Mouse (Mus musculus) gastrocnemius, postnatal 14 days (tissue): ENCODE data around the gene Samd3. TPM values are rescaled to one million over a fixed set of nuclear protein-coding genes. Genes with fewer than 3 reads are reported as not detected.

ENCODE experiments used
- DNase-seq: peaks from one replicate; pipeline ENCODE4 v3.0.0; 2021; ENCODE audit warnings: mixed read lengths
- intact Hi-C: fragments of 180-260 bp; cut with DNase I; formaldehyde crosslinking; loops from one replicate; pipeline ENCODE4 v1.15.1; 2025; ENCODE audit warnings: low total_unique reads
- long read RNA-seq, 2 experiments: library from polyadenylated mRNA; stranded (forward); transcript quantifications; one replicate each; pipeline ENCODE4 v2.0.0; 2021
- total RNA-seq, 2 experiments: library from RNA; stranded (reverse); gene quantifications; 2 replicates each; pipeline ENCODE4 v1.2.3; 2021

The Samd3 gene
- total RNA-seq: not detected
- long read RNA-seq, experiment 1: 0 reads
- long read RNA-seq, experiment 2: 0 reads

DNA sequence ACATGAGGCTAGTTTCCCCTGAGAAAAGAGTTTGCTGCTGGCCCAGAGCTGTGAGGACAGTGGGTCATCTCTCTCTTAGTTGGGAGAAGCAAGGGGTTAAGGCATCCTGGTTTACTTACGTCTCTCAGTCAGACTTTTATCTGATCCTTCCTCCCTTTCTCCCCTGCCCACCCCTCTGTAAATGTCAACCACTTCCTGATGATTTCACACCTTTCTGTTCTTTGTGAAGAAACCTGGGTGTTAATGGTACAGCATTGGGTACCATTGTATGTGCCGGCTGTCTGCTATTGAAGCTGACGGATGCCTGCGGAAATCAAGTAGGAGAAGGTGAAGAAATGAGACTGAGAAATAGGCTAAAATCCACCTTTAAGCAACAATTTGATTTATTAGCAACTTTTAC, at the start of gene Samd3:
TSS of gene Samd3 (plus strand) at position 220 of the 400 bp plus-strand sequence.
- intact Hi-C loops: no loop called here
- DNase-seq: no peak

DNA sequence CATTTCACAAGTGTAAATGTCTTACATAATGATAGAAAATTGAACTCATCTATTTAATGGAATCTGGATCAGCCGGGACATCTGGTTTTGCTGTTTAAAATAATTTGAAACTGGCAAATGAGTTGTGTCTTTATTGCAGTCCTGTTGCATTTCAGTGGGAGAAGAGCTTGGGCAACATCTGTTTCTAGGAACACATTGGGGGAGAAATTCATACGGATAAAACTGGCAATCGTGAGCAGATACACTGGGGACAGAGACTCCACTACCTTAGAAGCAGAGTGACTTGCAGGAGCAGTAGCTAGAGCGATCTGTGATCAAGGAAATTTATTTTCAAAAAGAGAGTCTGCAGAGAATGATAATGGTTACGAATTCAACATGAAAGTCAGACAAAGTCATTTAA, 44.2 kb upstream of the Samd3 start:
- intact Hi-C loops: no loop called here
- no peak for DNase-seq

DNA sequence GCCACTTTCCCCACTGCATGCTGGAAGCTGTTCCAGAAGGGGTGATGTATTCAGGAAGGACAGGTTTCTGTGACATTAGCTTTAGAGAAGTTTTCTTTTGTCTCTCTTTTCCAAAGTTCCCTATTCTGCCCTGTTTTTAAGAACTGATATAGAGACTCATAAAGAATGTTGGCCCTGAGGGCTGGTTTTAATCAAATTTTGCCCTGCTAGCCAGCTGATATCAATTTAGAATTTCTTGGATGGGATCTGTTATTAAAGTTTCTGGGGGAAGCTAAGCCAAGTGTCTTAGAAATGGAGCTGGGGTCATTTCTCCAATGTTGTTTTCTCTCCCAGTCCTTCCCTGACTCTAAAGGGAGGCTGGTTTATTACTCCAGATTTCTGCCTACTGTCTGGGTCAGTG, 38.7 kb upstream of the Samd3 start:
- intact Hi-C loops: no loop called here
- DNase-seq: no peak

DNA sequence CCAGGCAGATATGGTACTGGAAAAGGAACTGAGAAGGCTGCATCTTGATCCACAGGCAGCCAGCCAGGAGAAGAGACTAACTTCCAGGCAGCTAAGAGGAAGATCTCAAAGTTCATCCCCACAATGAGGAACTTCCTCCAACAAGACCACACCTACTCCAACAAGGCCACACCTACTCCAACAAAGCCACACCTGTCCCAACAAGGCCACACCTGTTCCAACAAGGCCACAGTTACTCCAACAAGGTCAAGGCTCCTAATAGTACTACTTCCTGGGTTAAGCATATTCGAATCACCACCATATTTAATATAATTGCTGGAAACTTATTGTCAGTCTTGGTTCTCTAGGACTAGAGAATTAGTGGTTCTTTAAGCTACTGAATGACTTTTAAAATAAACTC, 34.6 kb upstream of the Samd3 start:
- intact Hi-C loops: no loop called here
- no peak for DNase-seq

DNA sequence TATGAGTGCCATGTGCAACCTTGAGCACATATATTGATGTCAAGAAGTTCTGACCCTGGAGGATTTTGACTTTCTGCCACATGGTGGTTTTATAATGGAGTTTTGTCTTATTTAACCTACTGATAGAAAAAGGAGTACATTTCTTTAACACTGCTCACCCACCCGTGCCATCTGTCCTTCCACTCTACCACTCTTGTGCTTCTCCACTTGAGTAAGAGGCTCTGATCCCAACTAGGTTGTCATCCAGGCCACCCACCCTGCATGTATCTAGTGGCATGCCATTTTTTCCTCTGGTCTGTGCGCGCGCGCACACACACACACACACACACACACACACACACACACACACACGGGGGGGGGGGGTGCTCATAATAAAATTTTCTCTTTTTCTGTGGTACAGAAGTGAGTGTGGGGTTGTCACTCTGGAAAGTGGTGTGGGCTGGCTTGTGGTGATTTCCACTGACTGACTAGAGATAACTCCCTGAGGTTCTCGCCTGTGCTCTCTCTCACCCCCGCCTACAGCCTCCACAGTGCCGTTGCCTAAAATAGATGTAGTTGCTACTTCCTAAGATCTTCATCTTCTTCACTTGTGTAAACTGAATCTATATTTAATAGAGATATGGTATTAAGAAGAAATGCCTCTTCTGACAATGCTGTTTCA, 26.7 kb upstream of the Samd3 start:
- no peak for DNase-seq
- intact Hi-C loops: no loop called here

DNA sequence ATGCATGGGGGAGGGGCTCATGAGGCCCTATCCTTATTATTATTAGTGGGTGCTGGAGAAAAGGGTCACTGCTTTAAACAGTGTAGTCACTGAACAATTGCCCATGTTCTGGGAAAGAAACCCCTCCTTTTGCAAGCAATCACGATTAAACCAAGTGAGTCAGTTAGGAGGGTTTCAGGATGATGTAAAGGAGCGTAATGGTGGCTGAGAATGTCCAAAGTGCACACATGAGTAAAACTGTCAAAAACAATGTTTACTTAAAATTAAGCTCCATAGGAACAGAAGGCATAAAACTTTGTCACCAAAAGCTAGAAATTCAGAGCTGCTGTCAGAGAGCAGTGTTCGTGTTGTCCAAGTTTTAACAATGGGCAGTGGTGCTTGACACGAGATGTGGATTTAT, 8.8 kb upstream of the Samd3 start:
- intact Hi-C loops: no loop called here
- DNase-seq: no peak

DNA sequence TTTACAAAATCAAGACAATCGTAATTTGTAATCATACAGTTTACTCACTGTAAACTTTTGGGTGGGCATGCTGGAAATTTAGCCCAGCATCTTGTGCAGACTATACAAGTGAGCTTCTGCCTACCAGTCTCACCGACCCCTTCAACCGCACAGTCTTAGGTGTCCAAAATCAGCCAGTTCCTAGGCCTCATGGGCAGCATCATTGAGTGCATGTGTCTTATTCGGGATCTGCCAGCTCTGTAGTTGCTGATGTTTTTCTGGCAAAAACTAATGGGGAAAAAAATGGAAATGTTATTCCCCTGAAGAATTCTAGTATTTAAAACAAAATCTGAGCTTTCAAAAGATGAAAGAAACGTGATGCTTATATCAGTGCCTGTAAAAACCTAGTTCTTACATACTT, 3.3 kb upstream of the Samd3 start:
- DNase-seq: no peak
- intact Hi-C loops: no loop called here

DNA sequence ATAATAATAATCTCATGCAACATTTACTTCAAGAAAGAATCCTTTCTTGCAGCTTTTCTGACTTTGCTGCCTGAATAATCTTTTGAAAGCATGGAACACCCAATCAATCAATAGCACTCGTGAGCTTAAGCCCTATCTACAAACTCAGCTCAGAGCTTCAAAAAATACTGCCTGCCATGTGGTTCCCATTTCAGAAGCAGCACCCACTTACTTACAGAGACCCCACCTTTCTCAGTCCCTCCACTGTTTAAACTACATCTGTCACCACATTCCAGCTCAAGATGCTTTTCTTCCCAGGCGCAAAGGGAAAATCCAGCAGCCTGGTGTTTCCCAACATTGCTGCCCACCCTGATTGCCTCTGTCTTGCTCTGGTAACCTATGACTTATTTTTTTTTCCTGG, 2.8 kb upstream of the Samd3 start:
- intact Hi-C loops: no loop called here
- no peak for DNase-seq

DNA sequence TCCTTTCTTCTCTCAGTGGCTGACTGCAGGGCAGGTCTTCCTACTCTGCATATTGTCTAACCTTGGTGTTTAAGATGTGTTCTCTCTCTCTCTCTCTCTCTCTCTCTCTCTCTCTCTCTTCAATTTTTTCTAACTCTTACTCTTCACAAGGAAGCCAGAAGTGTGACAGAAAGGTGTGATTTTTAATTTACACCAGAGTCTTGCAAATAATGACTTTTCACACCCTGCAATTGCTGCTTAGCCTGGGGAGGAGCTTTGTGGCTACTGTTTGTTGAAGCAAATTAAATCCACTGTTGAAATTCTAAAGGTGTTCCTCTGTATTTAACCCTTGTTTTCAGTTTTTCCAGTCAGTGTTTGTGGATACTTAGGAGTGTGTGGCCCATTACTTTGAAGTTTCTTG, 1.3 kb upstream of the Samd3 start:
- no peak for DNase-seq
- intact Hi-C loops: no loop called here

DNA sequence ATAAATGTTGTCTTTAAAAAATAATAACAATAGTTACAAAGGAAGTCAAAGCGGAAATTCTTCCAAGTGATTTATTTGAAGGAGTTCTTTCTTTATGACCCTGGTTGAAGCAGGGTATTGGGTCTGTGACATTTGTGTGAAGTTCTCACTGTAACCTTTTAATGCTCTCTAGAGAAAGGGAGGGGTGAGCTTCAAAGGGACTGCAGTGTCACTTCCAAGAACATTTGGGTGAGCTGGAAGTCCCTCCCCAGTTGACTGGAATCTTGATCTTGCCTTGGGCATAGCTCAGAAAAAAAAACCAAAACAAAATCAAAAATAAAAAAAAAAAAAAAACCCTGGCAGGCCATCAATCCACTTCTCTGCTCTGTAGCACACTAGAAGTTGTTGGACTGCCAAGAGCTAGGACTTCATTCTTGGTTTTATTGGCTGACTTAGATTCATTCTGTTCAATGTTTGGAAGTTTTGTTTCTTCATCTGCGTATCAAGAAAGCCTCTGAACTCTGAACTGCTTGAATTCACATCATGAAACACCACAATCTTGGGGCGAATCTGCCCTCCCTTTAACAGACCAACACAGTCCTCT, 2.7 kb downstream of the Samd3 start:
- DNase-seq: no peak
- intact Hi-C loops: no loop called here

DNA sequence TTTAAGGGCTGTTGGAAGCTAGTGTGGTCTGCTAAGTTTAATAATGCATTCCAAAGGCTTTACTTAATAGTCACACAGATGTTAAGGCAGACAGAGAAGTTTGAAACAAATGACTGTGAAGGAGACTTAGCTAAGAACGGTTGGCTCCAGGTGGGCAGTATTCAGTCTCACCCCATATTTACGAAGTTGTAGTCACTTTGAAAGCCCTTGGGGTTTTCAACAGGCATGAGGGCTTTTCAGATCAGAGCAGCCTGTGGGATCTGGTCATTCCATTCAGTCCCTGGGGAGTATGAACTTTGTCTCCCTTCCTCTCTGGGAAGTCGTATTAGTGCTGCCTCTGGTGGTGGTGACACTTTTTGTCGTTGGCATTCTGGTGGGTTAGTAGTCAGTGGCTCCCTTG, 9.1 kb downstream of the Samd3 start:
- intact Hi-C loops: no loop called here

DNA sequence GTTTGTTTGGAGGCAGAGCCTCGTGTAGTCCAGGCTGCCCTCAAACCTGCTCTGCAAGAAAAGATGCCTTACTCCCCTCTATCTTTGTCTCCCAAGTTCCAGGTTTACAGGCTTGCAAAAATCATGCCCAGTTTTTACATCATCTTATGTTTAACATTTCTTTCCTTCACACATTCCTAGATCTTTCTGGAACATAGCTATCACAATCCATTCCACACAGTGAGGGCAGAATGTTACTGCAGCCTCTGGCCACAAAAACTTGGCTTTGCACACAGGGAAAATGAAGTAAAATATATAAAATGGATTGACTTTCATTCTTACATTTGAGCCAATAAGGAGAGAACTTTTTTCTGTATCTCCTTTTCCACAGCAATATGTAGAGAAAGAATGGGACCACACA, 9.6 kb downstream of the Samd3 start:
- no peak for DNase-seq
- intact Hi-C loops: no loop called here

More for the DNA sequence above, 9.1 kb downstream of the Samd3 start:
- no peak for DNase-seq

DNA sequence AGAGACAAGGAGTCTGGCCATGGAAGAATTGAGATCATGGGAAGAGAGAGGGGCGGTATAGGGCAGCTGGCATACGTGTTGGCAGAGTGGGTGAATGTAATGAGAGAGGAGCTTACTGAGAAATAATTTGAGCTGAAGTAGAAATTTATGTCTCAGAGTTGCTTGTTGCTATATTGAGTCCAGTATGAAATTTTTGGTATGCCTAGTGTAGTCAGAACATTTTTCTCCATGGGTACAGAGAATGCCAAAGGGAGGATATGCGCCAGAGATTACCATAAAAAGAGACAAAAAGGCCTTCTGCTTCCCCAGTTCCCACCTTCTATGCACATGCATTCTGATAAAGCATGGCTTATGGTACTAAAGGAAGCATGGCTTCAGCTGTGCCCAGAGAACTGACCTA, 13.7 kb downstream of the Samd3 start:
- no peak for DNase-seq
- intact Hi-C loops: no loop called here

DNA sequence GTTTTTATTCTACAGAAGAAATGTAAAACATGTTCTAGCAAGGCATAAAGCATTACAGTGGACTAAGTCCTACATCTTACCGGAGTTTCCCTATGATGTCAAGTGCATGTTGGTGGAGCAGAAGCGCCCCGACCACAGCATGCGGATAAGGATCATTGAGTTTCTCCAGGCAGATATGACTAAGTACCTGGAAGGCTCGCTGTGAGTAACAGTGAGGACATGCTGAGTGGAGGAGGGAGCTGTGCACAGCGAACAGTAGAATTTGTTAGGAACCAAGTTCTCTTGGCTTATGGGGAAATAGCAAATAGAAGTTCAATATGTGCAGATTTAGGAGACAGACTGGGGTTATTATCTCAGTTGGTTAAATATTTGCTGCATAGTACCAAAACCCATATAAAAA, 15.0 kb downstream of the Samd3 start:
- intact Hi-C loops: no loop called here
- no peak for DNase-seq

DNA sequence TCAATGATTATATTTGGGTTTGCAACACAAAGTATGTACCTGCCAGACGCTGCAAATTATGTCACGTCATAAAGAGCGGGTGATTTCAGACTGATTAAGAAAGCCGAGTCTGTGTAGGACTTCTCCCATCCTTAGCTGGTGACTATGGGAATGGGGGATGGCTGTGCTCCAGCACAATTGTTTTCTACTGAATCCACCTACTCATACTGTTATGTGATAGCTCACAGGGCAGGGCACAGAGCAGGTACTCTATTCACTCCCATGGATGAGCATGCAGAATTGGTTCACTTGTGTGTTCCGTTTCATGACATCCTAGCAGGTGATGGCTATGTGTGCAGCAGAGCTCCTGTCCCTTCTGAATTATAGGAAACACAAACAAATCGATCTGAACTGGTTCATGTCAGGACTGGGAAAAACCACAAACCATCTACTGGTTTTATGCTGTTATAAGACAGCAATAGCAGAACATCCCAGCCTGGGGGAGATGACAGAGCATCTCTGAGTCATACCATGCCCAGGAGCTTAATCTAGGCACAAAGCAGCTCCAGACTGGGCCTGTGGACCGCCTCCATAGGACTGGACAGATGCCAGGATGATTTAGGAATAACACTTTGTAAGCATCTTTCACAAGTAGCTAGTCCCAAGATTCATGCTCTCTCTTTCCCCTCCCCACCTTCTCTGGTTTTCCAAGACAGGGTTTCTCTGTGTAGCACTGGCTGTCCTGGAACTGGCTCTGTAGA, 20.1 kb downstream of the Samd3 start:
- no peak for DNase-seq
- intact Hi-C loops: no loop called here

DNA sequence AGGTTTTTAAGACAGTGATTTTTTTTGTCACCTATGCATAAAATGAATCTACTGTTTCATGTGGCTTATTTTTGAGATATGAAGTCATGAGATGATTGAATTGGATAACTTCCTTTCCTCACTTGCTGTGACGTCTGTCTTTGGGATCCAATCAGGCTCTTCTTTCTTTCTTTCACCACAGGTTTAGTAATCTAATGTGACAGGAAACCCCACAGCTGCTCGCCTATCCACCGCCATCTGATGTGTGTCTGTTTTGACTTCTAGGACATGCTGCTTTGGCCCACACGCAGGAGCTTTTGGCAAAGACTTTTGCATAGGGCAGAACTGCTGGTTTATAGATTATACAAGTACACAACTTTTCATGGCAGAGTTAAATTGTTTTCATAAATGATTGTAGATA, 30.4 kb downstream of the Samd3 start:
- intact Hi-C loops: no loop called here
- DNase-seq: no peak

DNA sequence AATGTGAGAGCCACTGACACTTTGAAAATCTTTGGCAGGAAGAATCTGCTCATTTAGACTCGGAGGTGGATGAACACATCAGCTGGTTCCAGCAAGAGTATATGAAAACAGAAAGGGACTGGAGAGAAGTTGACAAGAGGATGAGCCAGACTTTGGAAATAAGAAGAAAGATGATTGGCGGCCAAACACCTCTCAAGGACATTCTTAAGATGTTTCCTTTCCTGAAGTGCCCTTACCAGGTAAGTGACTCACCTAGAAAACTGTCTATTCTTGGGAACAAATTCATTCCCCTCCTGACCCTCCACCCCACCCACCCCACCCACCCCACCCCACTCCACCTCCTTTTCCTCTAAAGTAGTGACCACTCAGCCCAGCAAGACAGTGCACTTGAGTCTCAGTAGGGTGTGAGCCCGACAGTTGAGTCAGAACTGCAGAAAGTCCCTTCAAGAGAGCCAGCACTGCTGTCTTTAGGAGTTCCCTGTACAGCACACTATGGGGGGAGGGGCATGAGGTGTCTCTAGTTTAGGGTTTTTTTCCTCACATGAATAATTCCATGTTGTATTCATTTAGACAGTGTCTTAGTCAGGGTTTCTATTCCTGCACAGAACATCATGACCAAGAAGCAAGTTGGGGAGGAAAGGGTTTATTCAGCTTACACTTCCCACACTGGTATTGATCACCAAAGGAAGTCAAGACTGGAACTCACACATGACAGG, 34.4 kb downstream of the Samd3 start:
- intact Hi-C loops: no loop called here
- no peak for DNase-seq

DNA sequence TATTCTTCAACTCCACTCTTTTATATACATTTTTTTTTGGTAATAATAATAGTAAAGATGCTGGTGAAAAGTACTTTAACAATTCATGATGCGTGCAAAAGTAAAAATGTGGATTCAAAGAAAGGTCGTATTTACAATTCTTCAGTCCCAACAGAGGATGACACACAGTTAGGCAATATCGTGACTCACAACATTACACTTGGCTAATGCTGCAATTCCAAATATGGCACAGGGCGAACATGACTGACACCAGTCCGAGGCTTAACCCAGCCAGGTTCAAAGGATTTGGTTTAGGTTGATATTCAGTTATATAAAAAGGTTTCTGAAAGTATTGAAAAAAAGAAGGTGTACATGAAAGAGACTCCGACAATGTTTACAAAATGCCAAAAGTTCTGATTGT, 45.9 kb downstream of the Samd3 start:
- intact Hi-C loops: no loop called here
- DNase-seq: no peak

DNA sequence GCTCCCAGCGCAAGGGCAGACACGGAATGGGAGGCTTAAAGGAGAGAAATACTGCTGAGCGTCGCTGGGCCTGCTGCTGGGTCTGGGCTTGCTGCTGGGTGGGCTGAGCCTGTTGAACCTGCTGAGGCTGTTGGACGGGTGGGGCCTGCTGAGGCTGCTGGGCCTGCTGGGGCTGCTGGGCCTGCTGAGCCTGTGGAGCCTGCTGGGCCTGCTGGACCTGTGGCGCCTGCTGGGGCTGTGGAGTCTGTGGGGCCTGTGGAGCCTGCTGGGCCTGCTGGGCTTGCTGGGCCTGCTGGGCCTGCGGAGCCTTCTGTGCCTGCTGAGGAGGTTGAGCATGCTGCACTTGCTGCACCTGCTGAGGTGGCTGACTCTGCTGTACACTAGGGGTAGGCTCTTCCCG, 50.5 kb downstream of the Samd3 start:
- no peak for DNase-seq
- intact Hi-C loops: no loop called here

DNA sequence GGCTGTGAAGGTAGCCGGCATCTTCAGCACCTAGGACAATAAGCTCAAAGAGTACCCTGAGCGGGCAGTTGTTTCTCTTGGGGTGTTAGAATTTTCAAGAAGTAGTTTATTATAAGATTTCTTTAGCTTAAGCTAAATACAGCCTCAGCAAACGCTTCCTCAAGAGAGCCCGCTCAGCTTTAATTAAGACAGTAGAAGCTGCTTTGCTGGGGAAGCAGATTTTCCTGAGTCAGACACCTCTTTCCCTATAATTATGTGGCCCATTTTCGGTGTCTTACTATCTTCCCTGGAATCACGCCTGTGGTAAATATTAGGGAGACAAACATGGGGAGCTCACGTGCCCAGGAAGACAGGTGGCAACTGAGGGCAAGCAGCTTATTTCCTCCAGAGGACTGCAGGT, 57.6 kb downstream of the Samd3 start:
- intact Hi-C loops: no loop called here

DNA sequence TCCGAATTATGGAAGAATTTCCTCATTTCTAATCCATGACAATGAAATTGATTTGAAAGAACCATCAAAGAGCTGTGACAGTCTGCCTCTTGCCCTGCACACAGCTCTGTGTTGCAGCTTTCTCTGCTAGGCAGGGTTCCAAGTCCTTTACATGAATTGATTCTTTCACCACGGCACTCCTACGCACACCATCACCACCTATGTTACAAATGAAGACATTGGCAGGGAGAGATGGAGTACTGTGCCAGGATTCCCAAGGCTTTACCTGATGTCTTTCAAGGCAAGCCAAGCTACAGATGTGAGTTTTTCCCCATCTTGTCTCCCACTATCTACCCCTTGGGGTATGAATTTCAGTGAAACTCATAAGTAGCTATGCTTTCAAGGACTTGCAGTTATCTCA, 67.7 kb downstream of the Samd3 start:
- intact Hi-C loops: no loop called here
- no peak for DNase-seq

More for the DNA sequence above, 57.6 kb downstream of the Samd3 start:
- no peak for DNase-seq
